Mouse (Mus musculus): Measurements from ENCODE around the gene Mfsd9.

Gene Mfsd9

DNA sequence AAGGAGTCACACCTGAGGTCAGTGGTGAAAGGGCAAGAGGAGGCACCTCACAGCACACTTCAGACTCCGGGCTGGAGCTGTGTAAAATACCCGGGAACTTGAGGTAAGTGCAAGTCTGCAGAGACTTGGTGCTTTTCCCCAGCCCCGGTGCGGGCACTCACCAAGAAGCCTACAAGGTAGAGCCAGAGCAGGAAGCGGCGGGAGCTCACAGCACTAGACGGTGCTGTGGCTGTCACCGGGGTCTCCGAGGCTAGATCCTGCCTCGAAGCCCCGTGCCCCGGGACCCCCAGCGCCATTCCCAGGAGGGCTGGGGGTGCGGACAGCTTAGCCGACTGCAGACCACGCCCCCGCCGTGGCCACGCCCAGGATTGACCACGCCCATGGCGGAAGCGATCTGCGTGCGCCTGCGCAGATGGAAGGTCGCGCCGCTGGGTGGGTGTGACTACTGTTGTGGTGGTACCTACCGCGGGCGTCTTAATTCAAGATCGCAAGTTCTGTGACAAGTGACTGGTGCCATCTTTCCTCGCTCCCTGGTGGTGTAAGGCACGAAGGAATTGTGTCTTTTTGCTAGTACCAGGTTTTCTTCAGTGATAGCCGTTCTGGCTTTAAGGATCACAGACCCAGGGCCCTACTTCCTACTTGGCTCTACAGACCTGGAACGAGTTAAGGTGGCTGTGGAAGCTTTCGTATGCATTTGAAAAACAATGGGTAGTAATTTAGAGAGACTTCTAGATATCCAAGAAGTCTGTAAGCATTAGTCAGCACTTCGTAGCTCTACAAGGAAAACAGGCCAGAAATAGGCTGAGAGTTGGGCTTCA is at the start of gene Mfsd9:
Gene Mfsd9, minus strand, starts transcription at position 364 of the 818 bp plus-strand sequence.
- peak; percentile 62 for DNase-seq (ENCODE audit: low read depth)

DNA sequence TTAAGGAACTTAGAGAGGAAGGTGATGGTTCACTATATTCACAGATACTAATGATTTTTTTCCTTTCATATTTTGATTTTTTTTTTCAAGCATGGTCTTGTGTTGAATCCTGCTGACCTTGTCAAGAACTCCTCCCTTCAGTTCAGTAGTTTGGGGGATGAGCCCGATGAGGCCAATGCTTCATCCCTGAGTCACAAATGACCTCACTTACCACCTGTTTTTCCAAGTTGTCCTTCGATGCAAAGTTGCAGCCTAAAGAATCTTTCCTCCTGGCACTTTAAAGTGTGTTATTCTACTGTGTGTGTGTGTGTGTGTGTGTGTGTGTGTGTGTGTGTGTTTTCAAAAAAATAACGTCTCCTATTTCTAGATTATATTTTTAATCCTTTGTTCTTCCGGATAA is 45.0 kb upstream of the Mfsd9 start:
- no peak for DNase-seq (ENCODE audit: low read depth)

DNA sequence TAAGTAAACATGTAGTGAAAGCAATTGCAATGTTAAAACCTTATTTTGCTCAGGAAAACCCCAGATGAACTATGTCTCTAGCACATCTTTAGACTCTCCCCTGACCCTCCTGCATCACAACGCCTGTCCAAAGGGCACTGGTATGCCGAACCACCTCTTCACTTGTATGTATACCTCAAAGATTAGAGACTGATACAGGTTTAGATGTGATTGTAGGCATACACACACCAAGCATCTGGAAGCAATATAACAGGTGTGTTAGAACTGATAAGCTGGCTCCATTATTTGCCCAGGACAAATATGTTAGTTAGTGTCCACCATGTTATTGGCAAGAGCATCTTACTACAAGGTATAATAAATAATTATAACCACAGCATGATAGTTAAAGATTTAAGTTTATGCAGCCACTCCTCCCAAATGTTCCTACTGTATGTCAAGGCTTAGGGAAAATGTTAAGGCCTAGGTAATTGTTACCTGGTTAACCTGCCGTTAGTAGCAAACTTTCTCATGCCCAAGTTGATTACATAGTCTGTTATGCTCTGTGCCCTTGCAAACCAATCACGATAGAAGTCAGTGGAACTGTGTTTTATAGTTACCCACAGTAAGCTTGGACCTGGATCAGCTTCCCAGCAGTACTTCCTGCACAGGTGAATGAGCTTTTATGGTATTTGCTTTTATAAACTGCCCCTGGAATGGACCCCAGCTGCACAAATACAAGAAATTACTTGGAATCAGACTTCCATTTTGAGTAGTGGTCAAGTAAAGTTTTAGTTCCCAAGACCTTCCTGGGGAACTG is 40.4 kb upstream of the Mfsd9 start:
- no peak for DNase-seq (ENCODE audit: low read depth)

DNA sequence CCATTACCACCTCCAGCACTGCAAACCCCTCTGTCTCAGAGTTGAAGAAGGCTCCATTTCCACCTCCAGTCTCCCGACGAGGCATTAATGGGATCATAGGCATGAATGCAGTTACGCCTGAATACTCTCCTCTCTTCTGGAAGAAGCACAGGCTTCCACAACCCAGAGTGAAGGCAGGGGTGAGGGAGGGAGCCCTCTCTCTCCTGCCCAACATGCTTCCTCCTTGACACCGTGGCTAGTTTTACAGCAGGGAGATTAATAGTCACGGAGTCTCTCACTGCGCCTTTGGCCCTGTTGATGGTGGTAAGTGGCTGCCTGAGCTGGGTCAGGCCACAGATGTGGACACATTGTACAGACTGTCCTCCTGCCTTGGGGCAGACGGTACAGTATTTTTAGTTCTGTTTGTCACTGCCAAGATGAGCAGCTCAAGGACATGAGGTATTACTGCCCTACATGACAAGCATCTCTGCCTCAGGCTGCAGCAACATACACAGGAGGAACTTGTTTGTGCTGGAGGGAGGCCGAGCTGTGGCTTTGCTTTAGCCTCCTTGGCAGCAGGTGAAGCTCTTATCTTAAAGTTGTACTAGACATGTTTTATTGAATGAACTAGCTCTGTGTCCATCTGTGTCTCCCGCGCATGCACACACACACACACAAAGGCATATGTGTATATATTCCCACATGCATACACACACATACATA is 38.9 kb upstream of the Mfsd9 start:
- no peak for DNase-seq (ENCODE audit: low read depth)

- no peak for DNase-seq (ENCODE audit: low read depth)
Observed at GRCm38 (mm10) chr1:40825826-40826225, 35.3 kb upstream of the Mfsd9 start.

GRCm38 (mm10) chr1:40824936-40825335 is 34.4 kb upstream of the Mfsd9 start:
- no peak for DNase-seq (ENCODE audit: low read depth)

DNA sequence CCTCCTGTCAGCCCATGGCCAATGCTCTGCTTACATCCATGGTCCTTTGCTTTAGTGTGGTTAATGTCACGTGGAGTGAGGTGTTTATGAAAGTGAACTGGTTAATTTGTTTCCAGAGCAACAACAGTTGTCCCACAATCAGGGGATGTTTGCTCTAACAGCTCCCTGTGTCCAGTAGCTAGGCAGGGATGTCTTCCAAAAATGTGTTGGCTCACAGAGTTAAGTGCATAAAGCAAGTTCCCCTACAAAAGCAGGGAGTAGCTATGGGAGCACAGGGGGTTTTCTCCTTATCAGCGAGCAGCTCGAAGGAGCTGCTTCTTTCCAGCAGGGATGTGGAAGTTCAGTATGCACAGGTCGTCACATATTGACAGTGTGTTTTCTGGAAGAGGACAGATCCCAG is 34.0 kb upstream of the Mfsd9 start:
- no peak for DNase-seq (ENCODE audit: low read depth)

- no peak for DNase-seq (ENCODE audit: low read depth)
Observed at GRCm38 (mm10) chr1:40815071-40815845, 24.8 kb upstream of the Mfsd9 start.

DNA sequence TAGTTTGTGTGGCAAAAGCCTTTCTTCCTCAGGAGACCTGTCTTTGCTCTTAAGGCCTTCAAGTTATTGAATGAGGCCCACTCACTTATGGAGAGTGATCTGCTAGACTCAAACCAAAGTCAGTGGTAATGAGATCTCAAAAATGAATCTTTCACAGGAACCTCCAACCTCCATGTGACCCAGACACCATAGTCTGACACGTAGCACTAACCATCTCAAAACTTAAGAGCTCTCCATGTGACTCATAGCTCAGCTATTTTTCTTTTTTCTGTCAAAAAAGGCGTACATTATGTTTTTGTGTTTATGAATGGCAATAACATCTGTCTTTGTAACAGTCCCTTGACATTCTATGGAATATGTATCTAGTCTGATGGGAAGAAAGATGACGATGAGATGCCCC is 18.2 kb upstream of the Mfsd9 start:
- DNase-seq (ENCODE audit: low read depth) = no peak

GRCm38 (mm10) chr1:40805891-40806290 is 15.4 kb upstream of the Mfsd9 start:
- DNase-seq (ENCODE audit: low read depth) = no peak

DNA sequence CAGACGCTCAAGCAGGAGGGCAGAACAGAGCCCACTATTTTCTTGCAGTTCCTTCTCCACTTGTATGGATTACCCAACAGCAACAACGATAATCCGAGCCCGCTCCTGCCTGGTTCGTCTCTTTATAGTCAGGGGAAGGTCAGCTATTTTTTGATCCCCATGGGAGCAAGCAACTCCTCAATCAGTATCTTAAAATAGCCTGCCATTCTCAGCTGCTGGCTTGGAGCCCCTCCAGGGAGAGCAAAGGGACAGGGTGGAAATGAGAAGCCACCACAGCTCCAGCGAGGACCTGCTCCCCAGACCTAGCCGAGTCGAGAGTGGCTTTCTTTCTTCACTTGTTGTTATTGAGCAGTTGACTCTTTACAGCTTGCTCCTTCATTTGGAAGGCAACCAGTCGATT is 14.9 kb upstream of the Mfsd9 start, which contains the start of gene Tmem182:
Gene Tmem182, plus strand, starts transcription at position 251 of the 400 bp plus-strand sequence.
- DNase-seq (ENCODE audit: low read depth) = no peak

GRCm38 (mm10) chr1:40804118-40804517 is 13.6 kb upstream of the Mfsd9 start:
- no peak for DNase-seq (ENCODE audit: low read depth)

DNA sequence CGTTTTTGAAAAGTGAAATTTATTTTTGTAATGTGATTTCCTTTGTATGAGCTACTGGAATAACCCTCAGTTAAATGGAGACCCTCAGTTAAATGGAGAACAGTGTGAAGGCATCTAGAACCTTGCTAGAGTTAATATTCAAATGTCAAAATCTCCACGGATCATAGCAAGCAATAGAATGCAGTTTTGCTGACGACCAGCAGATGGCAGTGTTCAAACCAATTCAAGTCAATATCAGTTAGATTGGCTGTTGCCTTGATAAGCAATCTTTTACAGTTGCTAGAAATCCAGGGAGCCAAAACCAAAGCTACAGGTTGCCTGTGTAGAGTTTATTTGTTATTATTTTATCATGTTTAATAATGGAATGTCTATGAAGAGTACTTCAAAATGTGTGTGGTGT is 12.3 kb upstream of the Mfsd9 start:
- DNase-seq (ENCODE audit: low read depth) = no peak

DNA sequence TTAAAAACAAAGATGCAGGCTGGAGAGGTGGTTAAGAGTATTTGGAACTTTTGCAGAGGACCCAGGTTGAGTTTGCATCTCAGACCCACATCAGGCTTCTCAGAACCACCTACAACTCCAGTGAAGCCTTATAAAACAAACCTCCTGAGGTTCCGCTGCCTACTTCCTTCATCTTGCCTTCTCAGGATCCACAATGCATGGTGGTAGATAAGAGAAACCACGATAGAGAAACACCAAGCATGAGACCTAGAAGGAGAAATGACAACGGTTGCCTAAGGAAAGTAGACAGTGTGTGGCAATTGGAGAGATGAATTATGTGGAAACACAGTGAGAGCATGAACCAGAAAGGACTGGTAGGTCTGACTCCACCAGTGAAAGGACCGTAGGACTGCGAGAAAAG is 10.4 kb upstream of the Mfsd9 start:
- DNase-seq (ENCODE audit: low read depth) = no peak

DNA sequence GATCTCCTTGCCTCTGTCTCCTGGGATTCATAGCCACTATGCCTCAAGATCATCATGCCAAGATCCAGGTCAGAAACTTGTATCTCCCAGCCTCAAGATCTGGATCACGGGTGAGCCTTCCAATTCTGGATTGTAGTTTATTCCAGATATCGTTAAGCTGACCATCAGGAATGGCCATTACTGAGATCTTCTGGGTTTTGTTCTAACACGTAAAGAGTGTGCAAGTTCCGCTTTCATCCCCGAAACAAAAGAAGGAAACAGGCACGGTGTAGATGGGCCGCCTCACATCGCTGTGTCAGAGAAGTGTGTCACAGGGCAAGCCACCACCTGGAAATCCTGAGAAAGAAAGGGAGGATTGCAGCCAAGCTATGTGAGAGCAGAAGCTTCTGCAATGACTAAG is 8.6 kb upstream of the Mfsd9 start:
- no peak for DNase-seq (ENCODE audit: low read depth)

GRCm38 (mm10) chr1:40797348-40797747 is 6.9 kb upstream of the Mfsd9 start:
- peak; percentile 65 for DNase-seq (ENCODE audit: low read depth)

- DNase-seq (ENCODE audit: low read depth) = no peak
Observed at GRCm38 (mm10) chr1:40795508-40795907, 5.0 kb upstream of the Mfsd9 start.

DNA sequence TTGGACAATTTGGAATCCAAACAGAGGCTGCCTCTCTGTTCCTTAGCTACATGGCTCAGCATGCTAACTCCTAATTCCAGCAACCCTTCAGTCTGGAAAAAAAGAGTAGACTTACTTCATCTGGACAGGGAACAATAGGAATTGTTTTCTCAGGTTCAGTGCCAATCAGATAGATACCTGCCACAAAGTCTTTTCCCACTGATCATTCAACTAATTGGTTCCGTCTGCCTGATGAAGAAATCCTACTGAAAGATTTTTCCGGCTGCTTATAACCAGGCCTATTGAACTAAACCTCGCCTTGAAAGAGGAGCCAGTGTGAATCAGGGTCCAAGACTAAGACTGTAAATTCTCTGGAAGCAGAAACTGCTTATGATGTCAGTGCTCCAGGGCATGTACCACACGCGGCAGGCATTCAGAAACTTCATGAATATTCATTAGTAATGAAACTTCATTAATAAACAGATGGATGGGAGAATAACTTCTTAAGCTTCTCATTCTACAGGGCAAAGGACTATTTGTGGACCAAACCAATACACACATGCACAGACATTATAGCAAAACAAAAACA is 737 bp downstream of the Mfsd9 start:
- no peak for DNase-seq (ENCODE audit: low read depth)

- DNase-seq (ENCODE audit: low read depth) = no peak
Observed at GRCm38 (mm10) chr1:40788956-40789355, 1.5 kb downstream of the Mfsd9 start.

DNA sequence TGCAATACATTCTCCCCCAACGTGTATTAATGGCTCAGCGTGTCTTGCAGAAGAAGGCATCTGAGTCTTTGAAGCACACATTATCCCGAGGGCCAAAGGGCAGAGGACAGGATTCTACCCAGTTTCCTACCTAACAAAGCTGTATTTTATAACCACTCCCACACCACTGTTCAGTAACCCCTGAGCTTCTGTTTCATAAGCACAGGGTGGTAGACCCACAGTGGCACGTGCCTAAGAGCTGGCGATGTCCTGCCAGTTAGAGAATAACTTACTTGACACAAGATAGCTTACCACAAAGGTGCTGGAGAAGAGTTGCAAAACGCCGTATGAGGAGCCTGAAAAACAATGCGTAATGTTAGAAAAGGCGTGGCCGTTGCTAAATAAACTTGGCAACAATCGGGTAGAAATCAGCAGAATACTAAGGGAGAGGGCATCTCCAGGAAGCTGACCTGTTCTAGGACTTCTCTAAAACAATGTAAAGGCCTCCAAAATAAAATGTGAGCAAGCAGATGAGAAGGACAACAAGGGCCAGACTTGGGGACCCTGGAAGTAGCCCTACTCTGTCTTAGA is 4.5 kb downstream of the Mfsd9 start:
- no peak for DNase-seq (ENCODE audit: low read depth)

- DNase-seq (ENCODE audit: low read depth) = no peak
Observed at GRCm38 (mm10) chr1:40784306-40784705, 6.2 kb downstream of the Mfsd9 start.

Data from c-Kit-positive CD71-negative TER-119-negative erythroid progenitor cells, embryonic 14.5 days (primary cell).